14 mouse cellular contexts compared by ENCODE assay signal in genomic region chr13:97766600-97766999, GRCm38 (mm10).
"Had no signal": no experiment of that assay in that cellular context is flagged by ENCODE, and none has a peak within 500 bp of the region (broad histone marks: within the 10 kb centered on the region; RNA-seq: fewer than 3 reads in every experiment).

No protein-coding gene starts in this region.

- H3K4me3 ChIP-seq: limb, embryonic 12.5 days; lung, embryonic 15.5 days; midbrain, embryonic 13.5 days; myocyte; neural tube, embryonic 15.5 days had no signal

- H3K9ac ChIP-seq: limb, embryonic 12.5 days; lung, embryonic 15.5 days; midbrain, embryonic 13.5 days; neural tube, embryonic 15.5 days had no signal

- H3K36me3 ChIP-seq: limb, embryonic 12.5 days; lung, embryonic 15.5 days; midbrain, embryonic 13.5 days; neural tube, embryonic 15.5 days had no signal

- H3K4me2 ChIP-seq: limb, embryonic 12.5 days; lung, embryonic 15.5 days; midbrain, embryonic 13.5 days; neural tube, embryonic 15.5 days had no signal

- H3K27ac ChIP-seq: kidney, postnatal 0 days; limb, embryonic 12.5 days; midbrain, embryonic 13.5 days; neural tube, embryonic 15.5 days had no signal

- ATAC-seq: midbrain, embryonic 13.5 days had no signal

- H3K9me3 ChIP-seq: limb, embryonic 12.5 days; lung, embryonic 15.5 days; midbrain, embryonic 13.5 days had no signal

- H3K27me3 ChIP-seq: limb, embryonic 12.5 days; lung, embryonic 15.5 days; midbrain, embryonic 13.5 days; neural tube, embryonic 15.5 days had no signal

- DNase-seq: kidney, adult 11 months; kidney, adult 9 months; kidney, postnatal 4 days; lung, postnatal 14 days; right cerebral cortex, adult 18-20 months; right cerebral cortex, postnatal 25 days; thymus, adult 2 months; thymus, postnatal 36 days had no signal
